Mouse (Mus musculus) thymus, postnatal 14 days (tissue): ENCODE data around the gene Hoxd13.

ENCODE experiments used
- DNase-seq: peaks from one replicate; pipeline ENCODE4 v3.0.0; 2021

The Hoxd13 gene

GRCm38 (mm10) chr2:74667842-74668357 is at the start of gene Hoxd13:
Gene Hoxd13, plus strand, starts transcription at chr2:74668310.
- no peak for DNase-seq

- DNase-seq = no peak
Measured at GRCm38 (mm10) chr2:74619676-74620246, 48.3 kb upstream of the Hoxd13 start.

GRCm38 (mm10) chr2:74620368-74620767 is 47.7 kb upstream of the Hoxd13 start:
- no peak for DNase-seq

GRCm38 (mm10) chr2:74635412-74635811 is 32.7 kb upstream of the Hoxd13 start:
- no peak for DNase-seq

GRCm38 (mm10) chr2:74642431-74642830 is 25.7 kb upstream of the Hoxd13 start:
- no peak for DNase-seq

GRCm38 (mm10) chr2:74645631-74646030 is 22.5 kb upstream of the Hoxd13 start:
- no peak for DNase-seq

GRCm38 (mm10) chr2:74647082-74647864 is 20.8 kb upstream of the Hoxd13 start:
- no peak for DNase-seq

GRCm38 (mm10) chr2:74652996-74653340 is 15.1 kb upstream of the Hoxd13 start:
- no peak for DNase-seq

- DNase-seq = no peak
Measured at GRCm38 (mm10) chr2:74653781-74654535, 14.2 kb upstream of the Hoxd13 start.

GRCm38 (mm10) chr2:74654743-74655419 is 13.2 kb upstream of the Hoxd13 start:
- no peak for DNase-seq

- peak; percentile 39 for DNase-seq
Measured at GRCm38 (mm10) chr2:74655420-74655781, 12.7 kb upstream of the Hoxd13 start.

GRCm38 (mm10) chr2:74655821-74656631 is 12.1 kb upstream of the Hoxd13 start:
- peak; percentile 32 for DNase-seq

GRCm38 (mm10) chr2:74656632-74657021 is 11.5 kb upstream of the Hoxd13 start:
- no peak for DNase-seq

GRCm38 (mm10) chr2:74657251-74658023 is 10.7 kb upstream of the Hoxd13 start:
- DNase-seq = peak; percentile 33

- DNase-seq = no peak
Measured at GRCm38 (mm10) chr2:74658024-74658666, 10.0 kb upstream of the Hoxd13 start.

GRCm38 (mm10) chr2:74658667-74659371 is 9.3 kb upstream of the Hoxd13 start:
- DNase-seq = no peak

GRCm38 (mm10) chr2:74659507-74660005 is 8.6 kb upstream of the Hoxd13 start, which contains the start of gene Evx2:
Gene Evx2, minus strand, starts transcription at chr2:74659557.
- no peak for DNase-seq

- no peak for DNase-seq
Measured at GRCm38 (mm10) chr2:74660421-74661375, 7.4 kb upstream of the Hoxd13 start.

GRCm38 (mm10) chr2:74661685-74662084 is 6.4 kb upstream of the Hoxd13 start:
- DNase-seq = peak; percentile 37
